Mouse (Mus musculus): ENCODE results near the gene Pdss2. TPM values are rescaled to one million over a fixed set of nuclear protein-coding genes. Genes with fewer than 3 reads are reported as not detected.

The Pdss2 gene
- polyA plus RNA-seq, 1 experiment = 13.1 TPM

DNA sequence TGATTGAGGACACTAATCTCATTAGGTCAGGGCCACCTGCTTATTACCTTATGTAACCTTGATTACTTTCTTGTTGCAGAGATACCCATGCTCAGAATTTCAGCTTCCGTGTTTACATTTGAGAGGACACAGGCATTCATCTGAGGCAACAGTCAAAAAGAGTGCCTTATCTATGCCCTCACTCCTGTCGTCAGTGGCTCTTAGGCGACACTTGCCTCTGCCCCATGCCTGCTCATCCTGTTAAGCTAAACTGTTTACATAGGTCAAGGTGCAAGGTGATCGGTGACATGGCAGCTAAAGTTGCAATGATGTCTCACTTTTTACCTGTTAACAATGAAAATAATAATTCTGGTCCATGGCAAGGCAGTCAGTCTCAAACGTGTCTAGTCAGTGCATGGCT lies 163.3 kb downstream of the Pdss2 start:
- no peaks in the 10 kb centered on the region for H3K27me3 ChIP-seq (ENCODE audit: control insufficient read depth, insufficient read depth, low read length, poor library complexity, severe bottlenecking)
- H3K27ac ChIP-seq (ENCODE audit: insufficient read depth, low read length) = no peak overlapping the region
- TF ChIP-seq CTCF (IDR thresholded peaks at IDR 0.05; ENCODE audit: low read depth, low read length) = no peak
- TF ChIP-seq POLR2A (IDR thresholded peaks at IDR 0.05; ENCODE audit: insufficient read depth, low read length) = no peak
- no peak for TF ChIP-seq EP300 (IDR thresholded peaks at IDR 0.05; ENCODE audit: insufficient read depth, low read depth, low read length)
- no peaks in the 10 kb centered on the region for H3K4me1 ChIP-seq (ENCODE audit: control insufficient read depth, insufficient read depth, low read length)
- H3K36me3 ChIP-seq (ENCODE audit: control insufficient read depth, insufficient read depth, low read length, poor library complexity, severe bottlenecking) = no peaks in the 10 kb centered on the region
- no peak overlapping the region for H3K9ac ChIP-seq (ENCODE audit: low read depth, poor library complexity, severe bottlenecking)
- no peak overlapping the region for H3K4me3 ChIP-seq (ENCODE audit: low read depth, low read length)
- no peaks in the 10 kb centered on the region for H3K9me3 ChIP-seq (replicated peaks; ENCODE audit: control insufficient read depth, insufficient read depth, low read length, poor library complexity, severe bottlenecking)

DNA sequence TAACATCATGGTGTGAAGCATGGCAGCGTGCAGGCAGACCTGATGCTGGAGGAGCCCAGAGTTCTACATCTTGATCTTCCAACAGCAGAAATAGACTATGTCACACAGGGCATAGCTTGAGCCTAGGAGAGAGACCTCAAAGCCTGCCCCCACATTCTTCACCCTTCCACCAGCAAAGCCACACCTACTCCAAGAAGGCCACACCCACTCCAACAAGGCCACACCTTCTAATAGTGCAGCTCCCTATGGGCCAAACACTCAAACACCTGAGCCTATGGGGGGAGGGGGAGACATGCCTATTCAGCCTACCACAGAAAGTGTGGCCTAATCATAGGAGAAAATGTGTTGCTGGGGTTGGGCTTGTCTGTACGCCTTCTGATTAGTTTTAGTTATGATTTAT lies 171.6 kb downstream of the Pdss2 start:
- Histone ChIP-seq H3K27ac (ENCODE audit: insufficient read depth, low read length) (no peak overlapping the region), H3K9ac (ENCODE audit: low read depth, poor library complexity, severe bottlenecking) (no peak overlapping the region)
- TF ChIP-seq POLR2A (IDR thresholded peaks at IDR 0.05; ENCODE audit: insufficient read depth, low read length) = no peak
- TF ChIP-seq EP300 (IDR thresholded peaks at IDR 0.05; ENCODE audit: insufficient read depth, low read depth, low read length) = no peak
- TF ChIP-seq CTCF (IDR thresholded peaks at IDR 0.05; ENCODE audit: low read depth, low read length) = no peak

DNA sequence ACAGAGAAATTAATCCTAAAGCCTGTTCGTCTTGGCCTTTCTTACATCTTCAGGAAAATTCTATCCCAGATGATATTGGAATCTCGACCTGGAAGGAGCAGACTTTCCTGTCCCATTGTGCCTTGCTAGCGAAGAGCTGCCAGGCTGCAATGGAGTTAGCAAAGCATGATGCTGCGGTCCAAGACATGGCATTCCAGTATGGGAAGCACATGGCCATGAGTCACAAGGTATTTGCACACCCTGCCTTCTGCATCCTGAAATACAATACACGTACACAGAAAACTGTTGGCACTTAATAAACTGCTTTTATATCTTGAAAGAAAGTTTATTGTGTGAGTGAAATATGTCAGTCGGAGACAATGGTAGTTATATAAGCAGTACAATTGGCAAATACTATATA lies 172.5 kb downstream of the Pdss2 start:
- no peak for TF ChIP-seq POLR2A (IDR thresholded peaks at IDR 0.05; ENCODE audit: insufficient read depth, low read length)
- no peak for TF ChIP-seq CTCF (IDR thresholded peaks at IDR 0.05; ENCODE audit: low read depth, low read length)
- TF ChIP-seq EP300 (IDR thresholded peaks at IDR 0.05; ENCODE audit: insufficient read depth, low read depth, low read length) = no peak
- no peaks in the 10 kb centered on the region for H3K9me3 ChIP-seq (replicated peaks; ENCODE audit: control insufficient read depth, insufficient read depth, low read length, poor library complexity, severe bottlenecking)
- H3K4me1 ChIP-seq (ENCODE audit: control insufficient read depth, insufficient read depth, low read length) = no peaks in the 10 kb centered on the region
- no peaks in the 10 kb centered on the region for H3K27me3 ChIP-seq (ENCODE audit: control insufficient read depth, insufficient read depth, low read length, poor library complexity, severe bottlenecking)
- no peak overlapping the region for H3K4me3 ChIP-seq (ENCODE audit: low read depth, low read length)
- no peaks in the 10 kb centered on the region for H3K36me3 ChIP-seq (ENCODE audit: control insufficient read depth, insufficient read depth, low read length, poor library complexity, severe bottlenecking)
- H3K9ac ChIP-seq (ENCODE audit: low read depth, poor library complexity, severe bottlenecking) = no peak overlapping the region
- H3K27ac ChIP-seq (ENCODE audit: insufficient read depth, low read length) = no peak overlapping the region

More for the DNA sequence above, 171.6 kb downstream of the Pdss2 start:
- no peaks in the 10 kb centered on the region for H3K27me3 ChIP-seq (ENCODE audit: control insufficient read depth, insufficient read depth, low read length, poor library complexity, severe bottlenecking)
- no peaks in the 10 kb centered on the region for H3K36me3 ChIP-seq (ENCODE audit: control insufficient read depth, insufficient read depth, low read length, poor library complexity, severe bottlenecking)
- no peaks in the 10 kb centered on the region for H3K4me1 ChIP-seq (ENCODE audit: control insufficient read depth, insufficient read depth, low read length)
- no peaks in the 10 kb centered on the region for H3K9me3 ChIP-seq (replicated peaks; ENCODE audit: control insufficient read depth, insufficient read depth, low read length, poor library complexity, severe bottlenecking)
- H3K4me3 ChIP-seq (ENCODE audit: low read depth, low read length) = no peak overlapping the region

DNA sequence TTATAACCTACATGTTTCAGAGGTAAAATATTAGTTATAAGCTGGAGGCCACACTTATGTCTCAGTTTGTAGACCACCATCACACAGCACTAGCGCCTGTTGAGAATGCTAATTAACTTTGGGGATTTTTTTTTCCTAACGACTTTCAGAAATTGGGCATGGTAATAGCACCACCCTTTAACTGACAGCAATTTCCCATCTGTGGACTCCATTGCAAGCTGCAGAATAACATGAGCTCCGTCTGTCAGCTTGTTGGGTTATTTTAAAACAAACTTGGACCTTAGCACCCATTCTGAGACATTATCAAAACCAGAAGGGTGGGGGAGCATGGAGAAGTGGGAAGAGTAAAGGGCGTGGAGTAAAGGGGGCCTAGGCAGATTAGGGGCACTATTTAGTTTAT lies 174.5 kb downstream of the Pdss2 start:
- no peaks in the 10 kb centered on the region for H3K27me3 ChIP-seq (ENCODE audit: control insufficient read depth, insufficient read depth, low read length, poor library complexity, severe bottlenecking)
- no peaks in the 10 kb centered on the region for H3K9me3 ChIP-seq (replicated peaks; ENCODE audit: control insufficient read depth, insufficient read depth, low read length, poor library complexity, severe bottlenecking)
- H3K4me1 ChIP-seq (ENCODE audit: control insufficient read depth, insufficient read depth, low read length) = no peaks in the 10 kb centered on the region
- no peak overlapping the region for H3K4me3 ChIP-seq (ENCODE audit: low read depth, low read length)
- no peak overlapping the region for H3K9ac ChIP-seq (ENCODE audit: low read depth, poor library complexity, severe bottlenecking)
- no peak for TF ChIP-seq CTCF (IDR thresholded peaks at IDR 0.05; ENCODE audit: low read depth, low read length)
- no peaks in the 10 kb centered on the region for H3K36me3 ChIP-seq (ENCODE audit: control insufficient read depth, insufficient read depth, low read length, poor library complexity, severe bottlenecking)
- no peak overlapping the region for H3K27ac ChIP-seq (ENCODE audit: insufficient read depth, low read length)

DNA sequence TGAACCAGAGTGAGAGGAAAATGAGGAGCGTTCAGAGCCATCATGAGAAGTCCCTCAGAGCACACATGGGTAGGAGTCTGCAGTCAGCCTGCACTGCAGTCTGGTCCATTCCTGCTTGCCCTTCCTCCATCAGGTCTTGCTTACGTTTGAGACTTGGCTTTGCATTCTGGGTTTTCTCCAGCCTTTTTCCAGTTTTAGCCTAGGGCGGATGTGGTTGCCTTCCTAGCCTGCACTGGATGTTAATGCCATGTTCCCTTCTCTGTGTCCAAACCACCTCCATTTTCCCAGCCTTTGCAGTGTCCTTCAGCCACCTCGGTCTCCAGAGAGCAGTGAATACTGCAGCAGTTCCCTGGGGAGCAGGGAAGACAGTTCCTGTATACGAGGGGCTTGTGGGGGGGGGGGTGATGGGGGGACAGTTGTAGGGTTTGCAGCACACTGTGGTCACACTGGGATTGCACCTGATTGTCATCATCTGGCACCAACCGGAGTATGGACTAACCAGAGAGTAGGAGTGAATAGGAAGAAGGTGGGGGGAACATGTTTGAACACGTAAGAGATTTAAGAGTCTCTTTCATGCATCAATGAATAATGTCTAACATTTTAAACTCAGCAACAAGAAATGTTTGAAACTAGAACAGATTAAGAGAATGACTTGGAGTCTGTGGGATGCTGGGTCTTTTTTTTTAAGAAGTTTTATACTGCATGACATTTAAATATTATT lies 178.5 kb downstream of the Pdss2 start:
- H3K9ac ChIP-seq (ENCODE audit: low read depth, poor library complexity, severe bottlenecking) = no peak overlapping the region
- TF ChIP-seq CTCF (IDR thresholded peaks at IDR 0.05; ENCODE audit: low read depth, low read length) (no peak), EP300 (IDR thresholded peaks at IDR 0.05; ENCODE audit: insufficient read depth, low read depth, low read length) (no peak)
- H3K36me3 ChIP-seq (ENCODE audit: control insufficient read depth, insufficient read depth, low read length, poor library complexity, severe bottlenecking) = no peaks in the 10 kb centered on the region
- H3K4me1 ChIP-seq (ENCODE audit: control insufficient read depth, insufficient read depth, low read length) = no peaks in the 10 kb centered on the region
- H3K27me3 ChIP-seq (ENCODE audit: control insufficient read depth, insufficient read depth, low read length, poor library complexity, severe bottlenecking) = no peaks in the 10 kb centered on the region
- H3K4me3 ChIP-seq (ENCODE audit: low read depth, low read length) = no peak overlapping the region
- H3K27ac ChIP-seq (ENCODE audit: insufficient read depth, low read length) = no peak overlapping the region
- no peaks in the 10 kb centered on the region for H3K9me3 ChIP-seq (replicated peaks; ENCODE audit: control insufficient read depth, insufficient read depth, low read length, poor library complexity, severe bottlenecking)

DNA sequence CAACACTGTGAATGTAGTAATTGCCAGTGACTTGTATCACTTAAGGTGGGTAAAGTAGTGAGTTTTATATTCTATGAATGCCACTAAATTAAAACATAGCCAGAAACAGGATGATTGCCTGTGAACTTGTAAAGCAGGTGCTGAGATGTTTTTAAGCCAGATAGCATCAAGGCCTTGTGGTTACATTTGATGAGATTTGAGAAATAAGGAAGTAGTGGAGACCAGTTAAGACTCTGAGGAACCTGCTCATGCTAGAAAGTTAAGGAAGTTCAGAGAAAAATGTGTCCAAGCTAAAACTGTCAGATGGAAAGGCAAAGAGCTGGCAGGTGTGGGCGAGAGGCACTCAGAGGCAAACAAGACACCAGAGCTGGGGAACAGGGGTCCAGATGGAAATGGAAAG lies 184.8 kb downstream of the Pdss2 start:
- Histone ChIP-seq H3K36me3 (ENCODE audit: control insufficient read depth, insufficient read depth, low read length, poor library complexity, severe bottlenecking) (no peaks in the 10 kb centered on the region), H3K9ac (ENCODE audit: low read depth, poor library complexity, severe bottlenecking) (no peak overlapping the region), H3K27ac (ENCODE audit: insufficient read depth, low read length) (no peak overlapping the region), H3K4me1 (ENCODE audit: control insufficient read depth, insufficient read depth, low read length) (no peaks in the 10 kb centered on the region), H3K27me3 (ENCODE audit: control insufficient read depth, insufficient read depth, low read length, poor library complexity, severe bottlenecking) (no peaks in the 10 kb centered on the region), H3K9me3 (replicated peaks; ENCODE audit: control insufficient read depth, insufficient read depth, low read length, poor library complexity, severe bottlenecking) (no peaks in the 10 kb centered on the region), H3K4me3 (ENCODE audit: low read depth, low read length) (no peak overlapping the region)
- TF ChIP-seq CTCF (IDR thresholded peaks at IDR 0.05; ENCODE audit: low read depth, low read length) = no peak
- TF ChIP-seq POLR2A (IDR thresholded peaks at IDR 0.05; ENCODE audit: insufficient read depth, low read length) = no peak
- no peak for TF ChIP-seq EP300 (IDR thresholded peaks at IDR 0.05; ENCODE audit: insufficient read depth, low read depth, low read length)
